Mouse (Mus musculus) yolk sac, embryonic 10.5 days (tissue): Measurements from ENCODE around the gene Mllt10.

Source experiments
- DNase-seq: peaks from one replicate; pipeline ENCODE4 v3.0.0-alpha.2; 2017; ENCODE audit warnings: low spot score

Mllt10 gene

DNA sequence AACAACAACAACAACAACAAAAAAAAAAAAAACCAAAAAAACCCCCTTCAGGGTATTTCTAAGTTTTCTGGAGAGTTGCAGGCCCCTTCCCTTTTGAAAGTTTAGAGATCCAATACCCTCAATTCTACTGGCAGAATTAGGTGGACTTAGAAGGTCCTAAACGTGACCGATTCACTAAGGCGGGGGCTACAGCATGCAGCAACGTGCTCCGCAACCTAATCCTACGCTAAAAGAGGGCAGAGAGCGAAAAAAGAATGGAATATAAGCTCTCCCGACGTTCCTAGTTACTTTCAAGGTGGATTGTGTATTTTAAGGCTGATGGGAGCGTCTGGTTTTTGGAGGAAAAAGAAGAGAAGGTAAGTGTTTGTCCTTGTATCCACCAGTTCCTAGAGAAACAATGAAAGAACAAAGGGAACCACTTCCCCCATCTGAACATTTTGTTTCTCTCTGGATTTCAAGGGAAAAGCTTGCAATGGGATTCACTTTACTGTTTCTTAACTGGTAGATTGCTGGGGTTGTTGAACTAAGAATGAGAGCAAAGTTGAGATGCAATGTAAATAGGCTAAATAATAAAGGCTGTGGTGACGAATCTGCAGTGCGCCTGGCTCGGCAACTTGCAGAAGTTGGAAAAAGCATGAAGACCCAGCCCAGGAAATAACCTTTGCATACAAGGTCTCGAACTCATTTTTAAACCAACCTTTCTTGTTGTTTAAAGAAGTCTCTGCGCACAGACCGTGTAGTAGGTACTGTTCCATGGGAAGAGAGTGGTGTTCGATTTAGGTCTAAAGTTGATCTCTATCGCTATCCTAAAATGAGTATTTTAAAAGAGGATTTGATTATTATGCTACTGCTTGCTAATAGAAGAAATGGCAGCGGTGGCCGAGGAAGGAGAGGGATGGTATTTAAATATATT lies at the start of gene Mllt10:
Gene Mllt10, plus strand, starts transcription at position 222 of the 913 bp plus-strand sequence.
- DNase-seq, result no peak

DNA sequence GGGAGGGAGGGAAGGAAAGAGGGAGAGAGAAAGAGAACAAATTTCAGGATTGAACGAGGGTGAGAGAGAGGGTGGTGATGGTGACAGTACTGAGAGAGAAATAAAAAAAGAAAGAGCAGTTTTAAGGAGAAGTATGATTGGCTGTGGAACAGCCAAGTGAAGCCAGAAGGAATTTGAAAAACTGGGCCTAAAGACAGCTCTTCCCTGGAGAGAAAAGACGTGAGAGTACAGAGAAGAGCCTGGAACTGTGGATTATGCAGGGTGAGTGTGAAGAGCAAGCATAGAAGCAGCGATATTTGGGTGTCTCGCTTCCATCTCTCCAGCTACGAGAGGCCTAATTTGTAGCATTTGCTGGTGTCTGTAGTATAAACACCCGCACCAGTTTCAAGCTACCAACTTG lies 43.8 kb upstream of the Mllt10 start:
- no peak for DNase-seq

DNA sequence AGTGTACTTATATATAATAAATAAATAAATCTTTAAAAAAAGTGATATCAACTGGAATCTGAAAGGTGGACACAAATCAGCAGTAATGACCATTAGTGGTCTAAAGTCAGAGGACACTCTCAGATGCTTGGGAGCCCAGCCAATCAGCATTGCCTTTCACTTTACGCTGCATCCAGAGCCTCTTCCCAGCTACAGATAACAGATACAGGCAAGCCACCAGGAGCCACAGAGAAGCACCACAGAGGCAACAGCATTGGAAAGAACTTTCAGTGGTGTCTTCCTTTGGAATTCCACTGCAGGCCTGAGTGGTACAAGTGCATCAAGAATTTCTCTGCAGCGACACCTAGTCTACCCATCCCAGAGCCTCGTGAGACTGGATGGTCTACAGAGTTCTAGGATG lies 42.2 kb upstream of the Mllt10 start:
- DNase-seq, result no peak

DNA sequence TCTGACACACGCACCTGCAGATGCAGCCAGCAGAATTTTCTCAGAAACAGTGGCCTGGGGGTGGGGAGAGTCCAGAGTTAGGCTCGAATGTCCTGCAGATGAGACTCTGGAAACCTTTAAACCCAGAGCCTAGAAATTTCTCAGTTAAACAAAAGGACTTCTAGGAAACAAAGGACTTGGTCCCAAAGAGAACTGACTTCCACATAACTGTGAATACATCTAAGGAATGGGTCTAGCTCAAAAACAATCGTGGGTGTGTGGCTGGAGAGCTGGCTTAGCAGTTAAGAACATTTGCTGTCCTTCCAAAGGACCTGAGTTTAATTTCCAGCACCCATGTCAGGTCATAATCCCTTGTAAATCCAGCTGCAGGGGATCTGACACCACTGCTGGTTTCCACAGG lies 39.5 kb upstream of the Mllt10 start:
- DNase-seq, result no peak

DNA sequence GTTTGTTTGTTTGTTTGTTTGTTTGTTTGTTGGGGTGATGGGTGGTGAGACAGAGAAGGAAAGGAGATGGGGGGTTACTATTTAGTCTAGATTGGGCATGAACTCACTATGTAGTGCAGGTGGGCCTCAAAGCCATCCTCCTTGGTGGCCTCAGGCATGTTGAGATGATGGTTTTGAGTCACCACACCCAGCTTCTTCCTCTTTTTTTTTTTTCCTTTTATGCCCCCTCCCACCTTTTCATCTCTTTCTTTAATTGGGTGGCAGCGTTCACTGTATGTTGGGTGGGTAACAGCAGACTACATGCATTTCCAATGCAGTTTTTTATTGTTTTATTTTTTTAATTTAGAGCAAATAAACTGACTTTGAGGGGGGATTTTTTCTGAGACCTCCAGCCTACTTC lies 38.4 kb upstream of the Mllt10 start:
- no peak for DNase-seq

DNA sequence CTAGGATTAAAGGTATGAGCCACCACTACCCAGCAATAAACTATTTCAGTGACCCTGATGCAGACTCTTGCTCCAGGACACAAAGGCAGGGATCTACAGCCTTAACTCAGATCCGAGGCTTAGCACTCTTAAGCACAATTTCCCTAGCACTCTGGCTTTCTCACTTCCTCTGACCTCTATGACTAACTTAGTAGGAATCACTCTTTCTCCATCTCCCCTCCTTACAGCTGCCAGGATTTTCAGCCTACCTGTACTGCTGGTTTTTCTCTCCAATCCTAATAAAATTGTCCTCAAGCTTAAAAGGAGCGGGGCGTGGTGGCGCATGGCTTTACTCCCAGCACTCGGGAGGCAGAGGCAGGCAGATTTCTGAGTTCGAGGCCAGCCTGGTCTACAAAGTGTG lies 37.7 kb upstream of the Mllt10 start:
- DNase-seq, result no peak

DNA sequence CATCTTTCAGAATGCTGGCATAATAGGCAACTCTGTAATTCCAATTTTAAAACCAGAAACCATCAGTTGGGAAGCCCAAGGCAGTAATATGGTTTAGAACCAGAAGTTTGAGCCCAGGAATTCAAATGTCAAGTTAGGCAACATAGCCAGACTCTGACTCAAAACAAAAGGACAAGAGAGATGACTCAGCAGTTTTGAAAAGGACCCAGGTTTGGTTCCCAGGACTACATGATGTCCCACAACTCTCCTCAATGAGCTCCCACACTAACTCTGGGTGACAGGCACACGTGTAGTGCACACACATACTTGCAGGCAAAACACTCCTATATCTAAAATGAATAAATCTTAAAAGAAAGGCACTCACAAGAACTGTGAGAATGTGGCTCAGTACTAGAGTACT lies 35.9 kb upstream of the Mllt10 start:
- DNase-seq, result no peak

DNA sequence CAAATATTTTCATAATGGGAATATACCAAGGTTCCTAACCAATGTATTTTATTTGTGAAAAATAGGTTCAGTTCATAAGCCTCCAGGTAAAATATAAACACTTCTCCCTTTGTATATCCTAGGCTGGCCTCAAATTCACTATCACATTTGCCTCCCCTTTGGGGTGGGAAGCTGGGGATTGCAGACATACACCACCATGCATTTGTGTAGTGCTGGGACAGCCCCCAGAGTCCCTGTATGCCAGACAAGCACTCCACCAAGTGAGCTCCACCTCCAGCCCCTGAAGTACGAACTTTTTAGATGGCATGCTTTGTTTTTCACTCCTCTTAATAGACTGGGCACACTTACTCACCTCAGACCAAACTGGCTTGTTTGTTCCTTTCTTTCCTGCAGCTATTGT lies 32.2 kb upstream of the Mllt10 start:
- DNase-seq, result no peak

DNA sequence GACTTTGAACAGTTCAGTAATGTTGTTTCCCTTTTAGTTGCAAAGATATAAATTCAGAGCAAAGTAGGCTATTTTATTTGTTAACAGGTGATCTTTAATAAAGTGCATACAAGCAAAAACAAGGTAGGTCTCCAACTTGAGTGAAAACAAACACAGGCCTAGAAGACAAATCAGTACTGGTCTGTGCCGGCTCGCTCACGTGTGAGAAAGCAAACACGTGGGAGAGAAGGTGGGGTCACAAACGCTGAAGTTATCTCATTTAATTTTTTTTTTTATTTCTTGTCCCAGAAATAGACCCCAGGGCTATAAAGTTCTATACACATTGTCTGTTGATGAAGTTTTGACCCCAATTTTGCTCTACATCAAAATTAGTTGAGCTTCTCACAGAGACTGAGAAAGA lies 29.9 kb upstream of the Mllt10 start:
- DNase-seq, result no peak

DNA sequence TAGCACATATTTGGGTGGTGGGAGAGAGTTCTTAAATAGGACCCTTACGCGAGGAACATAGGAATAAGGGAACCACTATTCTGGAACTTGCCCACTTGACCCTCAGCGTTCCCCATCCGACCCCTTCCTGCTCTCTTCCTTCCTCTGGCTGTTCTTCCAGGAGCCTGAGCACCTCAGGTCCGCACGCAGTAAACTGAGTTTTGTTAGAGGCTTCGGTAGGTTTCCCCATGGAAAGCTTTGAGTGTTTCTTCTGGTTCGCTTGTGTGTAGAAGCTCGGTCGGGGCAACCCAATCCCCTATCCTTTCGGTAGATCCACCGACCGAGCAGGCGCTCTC lies 29.3 kb upstream of the Mllt10 start:
- DNase-seq, result no peak

DNA sequence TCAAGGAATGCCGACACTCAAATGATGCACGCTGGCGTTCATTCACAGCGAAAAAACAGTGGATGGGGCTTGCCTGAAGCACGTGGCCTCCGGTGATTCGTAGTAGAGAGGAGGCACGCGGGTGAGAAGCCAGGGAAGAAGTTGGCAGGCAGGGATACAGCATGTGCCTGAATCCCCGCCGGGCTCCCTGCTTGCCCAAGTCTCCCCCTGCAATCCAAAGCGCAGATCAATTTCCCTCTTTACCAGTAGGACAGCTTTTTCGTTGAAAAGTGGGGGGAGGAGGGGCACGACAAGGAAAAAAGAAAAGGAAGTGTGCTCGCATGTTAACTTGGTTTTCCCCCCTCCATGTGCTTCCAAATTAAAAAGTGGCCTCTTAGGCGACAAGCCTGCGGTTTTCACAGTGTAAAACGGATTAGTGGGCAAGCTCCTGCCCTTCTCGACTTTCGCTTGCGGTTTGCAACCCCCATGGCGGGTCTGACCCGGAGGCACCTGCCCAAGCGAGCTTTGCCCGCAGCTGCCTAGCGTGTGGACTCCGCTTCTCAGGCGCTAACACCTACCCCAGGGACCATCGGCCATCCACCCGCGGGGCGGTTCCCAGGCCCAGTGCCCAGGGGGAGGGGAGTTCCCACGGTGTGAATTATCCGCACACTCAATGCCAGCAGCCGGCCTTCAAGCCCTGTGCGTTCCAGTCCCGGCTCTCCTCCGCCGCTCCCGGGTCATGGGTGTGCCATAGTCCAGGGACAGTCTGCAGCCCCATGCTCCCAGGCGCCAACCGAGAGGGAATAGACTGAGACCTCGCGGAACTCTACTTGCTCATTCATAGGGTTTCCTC lies 28.7 kb upstream of the Mllt10 start:
- DNase-seq, result peak; percentile 59

DNA sequence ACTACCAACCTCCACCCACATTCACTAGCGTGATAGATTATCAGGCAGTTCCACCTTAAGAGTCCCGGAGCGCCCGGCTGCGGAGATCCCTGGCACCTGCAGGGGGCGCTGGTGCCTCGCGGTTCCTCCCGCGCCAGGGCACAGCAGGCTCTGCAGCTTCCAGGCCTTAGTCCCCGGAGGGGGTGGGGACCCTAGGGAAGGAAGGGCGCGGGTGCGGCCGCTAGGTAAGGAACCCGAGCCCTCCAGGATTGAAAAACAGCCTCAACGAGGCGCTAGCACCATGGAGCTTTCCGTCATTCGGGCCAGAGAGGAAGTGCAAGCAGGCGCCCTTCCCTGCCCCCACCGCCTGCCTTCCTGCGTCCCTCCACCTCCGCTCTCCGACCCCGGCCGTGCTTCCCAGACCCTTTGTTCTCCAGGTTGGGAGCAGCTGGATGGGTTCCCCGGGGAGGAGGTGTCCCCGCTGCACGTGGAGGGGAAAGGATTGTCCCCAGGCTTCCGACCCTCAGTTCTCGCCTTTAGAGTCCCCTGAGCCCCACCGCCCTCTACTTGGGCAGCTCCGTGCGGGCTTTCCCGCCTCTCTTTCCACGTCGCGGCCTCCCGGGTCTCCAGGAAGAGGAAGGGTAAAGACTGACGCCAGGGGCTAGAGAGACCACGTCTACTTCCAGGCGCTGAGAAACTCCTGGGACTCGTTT lies 27.4 kb upstream of the Mllt10 start:
- DNase-seq, result peak; percentile 93

DNA sequence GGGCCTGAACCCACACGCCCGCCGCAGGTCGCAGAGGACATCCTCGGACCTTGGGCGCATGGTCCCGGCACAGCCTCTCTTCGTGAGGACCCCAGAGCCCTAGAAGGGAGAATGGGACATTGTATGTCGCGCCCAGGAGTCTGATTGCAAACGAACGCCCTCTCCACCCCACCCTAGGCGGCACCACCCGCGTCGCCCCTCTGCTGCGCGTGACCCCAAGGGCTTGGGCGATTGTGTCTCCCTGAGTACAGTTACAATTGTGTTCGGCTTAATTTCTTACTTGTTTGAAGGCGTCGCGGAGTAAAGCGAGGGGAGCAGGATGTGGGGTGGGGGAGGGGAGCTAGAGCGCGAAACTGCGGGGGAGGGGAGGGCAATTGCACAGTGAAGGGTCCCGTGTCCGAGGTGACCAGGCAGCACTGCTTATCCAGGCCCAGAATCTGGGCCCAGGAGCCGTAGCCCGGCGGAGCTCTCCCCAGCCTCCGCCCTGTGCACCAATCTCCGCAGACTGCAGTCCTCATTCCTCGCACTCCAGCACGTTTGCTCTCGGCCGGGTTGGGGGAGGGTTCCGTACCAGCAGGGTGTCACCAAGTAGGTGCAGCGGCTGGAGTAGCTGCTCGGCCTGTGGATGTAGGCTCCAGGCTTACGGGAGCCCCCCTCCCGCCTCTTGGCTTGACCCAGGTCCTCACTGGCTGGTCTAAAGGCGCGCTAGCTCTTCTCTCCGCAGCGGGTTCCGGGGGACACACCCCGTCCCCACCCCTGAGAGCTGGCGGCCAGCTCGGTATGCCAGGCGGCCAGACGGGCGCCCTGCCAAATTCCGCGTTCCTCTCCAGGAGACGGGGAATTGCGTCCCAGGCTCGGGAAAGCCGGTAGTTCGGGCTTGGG lies 26.7 kb upstream of the Mllt10 start:
- peak; percentile 88 for DNase-seq

DNA sequence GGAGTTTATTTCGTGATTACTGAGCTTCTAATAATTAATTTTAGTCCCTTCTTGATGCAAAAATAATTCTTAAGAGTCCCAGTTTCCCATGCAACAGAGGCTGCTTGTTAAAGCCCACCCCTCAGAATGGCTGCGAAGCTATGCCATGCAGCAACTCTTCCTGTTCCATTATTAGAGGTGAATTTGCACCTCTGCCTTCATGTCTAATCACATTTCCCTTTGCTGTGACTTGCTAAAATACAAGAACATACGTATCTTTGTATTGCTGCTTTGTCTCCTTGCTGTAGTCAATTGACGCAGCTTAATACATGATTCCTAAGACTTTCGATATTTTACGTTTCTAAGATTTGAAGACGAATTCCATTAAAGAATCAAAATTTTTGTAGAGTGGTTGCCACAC lies 25.4 kb upstream of the Mllt10 start:
- no peak for DNase-seq

DNA sequence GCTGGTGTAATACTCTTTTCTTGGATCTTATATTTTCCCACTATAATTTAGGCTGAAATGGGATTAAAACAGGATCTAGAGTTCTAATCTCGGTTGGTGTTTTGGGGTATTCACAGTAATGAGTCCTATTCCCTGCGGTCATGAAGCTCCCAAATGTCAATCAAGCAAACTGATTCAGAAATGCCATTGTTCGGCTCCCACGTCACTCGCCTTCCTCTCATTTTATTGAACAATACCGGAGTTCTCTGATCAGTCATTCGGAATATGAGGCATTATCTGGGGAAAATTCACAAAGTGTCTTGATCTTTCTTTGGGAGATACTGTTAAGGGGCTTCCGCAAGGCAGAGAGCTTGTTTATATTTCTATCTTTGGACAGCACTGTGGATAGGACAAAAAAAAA lies 24.5 kb upstream of the Mllt10 start:
- DNase-seq, result no peak

DNA sequence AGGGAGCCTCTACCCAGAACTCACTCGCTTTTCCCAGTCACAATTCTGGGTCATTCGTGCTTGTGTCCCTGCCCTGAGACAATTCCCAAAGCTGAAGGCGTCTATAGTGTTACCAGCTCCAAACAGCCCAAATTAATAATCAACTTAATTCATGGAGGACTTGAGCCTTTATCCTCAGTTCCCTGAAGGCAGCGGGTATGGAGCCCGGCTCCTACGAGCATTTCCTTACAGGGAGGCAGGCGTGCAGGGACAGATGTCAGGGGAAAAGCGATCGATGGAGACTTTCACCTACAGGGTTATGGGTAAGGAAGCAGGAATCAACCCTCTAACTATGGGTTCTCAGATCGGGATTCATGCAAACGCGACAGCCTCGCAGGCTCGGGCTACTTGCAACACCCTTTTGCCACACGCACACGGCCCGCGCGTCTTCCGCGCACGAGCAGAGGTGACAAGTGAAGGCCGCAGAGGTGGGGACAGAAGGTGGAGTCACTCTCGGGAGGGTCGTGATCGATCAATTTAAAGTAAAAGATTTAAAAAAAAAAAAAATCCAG lies 23.7 kb upstream of the Mllt10 start:
- DNase-seq, result peak; percentile 63

DNA sequence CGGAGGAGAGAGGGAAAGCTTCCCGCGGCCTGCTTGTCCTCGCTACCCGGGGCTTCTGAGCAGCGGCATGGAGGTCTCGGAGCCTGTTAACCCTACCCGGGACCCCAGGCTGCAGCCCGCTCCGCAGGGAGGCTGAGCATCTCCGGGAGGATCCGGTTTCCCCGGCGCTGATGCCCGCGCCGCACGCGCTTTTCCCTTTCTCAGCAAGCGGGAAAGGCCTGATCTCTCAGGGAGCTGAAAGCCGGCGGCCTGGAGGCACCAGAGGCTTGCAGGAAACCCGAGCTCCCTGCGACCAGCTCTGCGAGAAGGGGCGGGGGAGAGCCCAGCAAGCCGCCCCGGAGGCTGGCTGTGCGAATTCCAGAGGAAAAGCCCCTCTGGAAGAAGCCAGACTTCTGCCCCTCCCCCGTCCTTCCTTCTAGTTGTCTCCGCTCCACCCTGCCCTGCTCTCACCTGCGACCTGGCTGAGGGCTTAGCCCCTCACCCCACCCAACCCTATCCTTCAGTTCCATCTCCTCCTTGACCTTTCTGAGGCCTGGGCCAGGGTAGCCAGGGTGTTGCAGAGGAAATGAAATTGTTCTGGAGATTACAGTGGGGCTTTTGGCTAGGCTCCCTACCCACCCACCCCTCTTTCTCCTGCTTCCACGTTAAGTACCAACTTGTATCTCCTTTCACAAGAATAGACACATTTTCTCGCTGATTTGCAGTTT lies 23.1 kb upstream of the Mllt10 start:
- DNase-seq, result peak; percentile 81

DNA sequence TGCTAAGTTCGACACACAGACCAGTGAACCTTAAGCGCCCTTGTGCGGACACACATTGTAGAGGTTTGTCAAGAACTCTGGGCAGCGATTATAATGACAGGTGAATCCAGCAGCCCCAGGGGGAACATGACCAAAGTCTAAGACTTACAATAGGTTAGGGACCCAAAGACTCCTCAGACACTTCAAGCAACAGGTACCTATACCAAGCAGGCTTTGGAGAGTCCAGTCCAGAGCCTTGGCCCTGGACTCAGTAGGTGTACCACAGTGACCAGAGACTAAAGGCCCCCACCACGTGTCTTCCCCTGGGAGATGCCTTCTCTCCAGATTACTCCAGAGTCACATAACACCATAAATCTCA lies 22.5 kb upstream of the Mllt10 start:
- no peak for DNase-seq

DNA sequence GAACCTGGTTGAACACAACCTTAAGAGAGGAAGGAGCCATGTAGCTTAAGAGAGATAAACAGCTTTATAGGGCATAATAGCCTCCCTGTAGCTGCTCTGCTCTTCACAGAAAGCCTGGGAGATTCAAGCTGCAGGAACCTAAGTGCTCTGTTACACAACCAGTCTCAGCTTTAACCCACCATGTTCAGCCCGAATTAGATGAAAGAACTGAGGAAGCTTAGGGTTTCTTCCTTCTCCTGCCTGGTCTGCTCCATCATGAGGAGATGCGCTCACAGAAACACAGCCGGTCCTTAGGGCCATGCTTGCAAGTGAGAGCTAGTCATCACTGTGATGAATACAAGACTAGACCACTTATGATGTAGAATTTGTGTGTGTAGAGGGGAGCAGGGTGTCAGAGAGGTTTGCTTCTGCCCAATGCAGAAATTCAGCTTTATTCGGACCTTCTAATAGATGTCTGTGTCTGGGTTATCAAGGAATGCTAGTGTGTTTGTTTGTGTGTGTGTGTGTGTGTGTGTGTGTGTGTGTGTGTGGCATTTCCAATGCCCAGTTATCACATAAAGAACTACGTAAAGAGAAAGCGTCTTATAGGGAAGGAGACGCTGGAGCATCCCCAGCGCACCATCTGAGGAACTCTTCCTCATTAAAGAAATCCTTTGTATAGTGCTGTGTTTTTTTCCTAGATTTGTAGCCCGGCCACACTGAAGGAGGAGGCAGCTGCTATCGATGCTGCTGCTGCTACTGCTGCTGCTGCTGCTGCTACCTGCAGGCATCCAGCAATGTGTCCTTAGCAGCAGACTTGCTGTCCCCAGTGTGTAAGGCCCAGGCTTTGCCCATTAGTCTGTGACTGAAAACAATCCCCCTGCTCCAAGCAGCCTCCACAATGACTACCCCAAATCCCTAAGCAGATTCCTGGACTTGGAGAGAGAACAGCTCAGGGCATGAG lies 21.6 kb upstream of the Mllt10 start:
- DNase-seq, result no peak
